Mouse (Mus musculus) left cerebral cortex, postnatal 36 days (tissue): ENCODE measurements around the gene Asb3. TPM values are rescaled to one million over a fixed set of nuclear protein-coding genes. Genes with fewer than 3 reads are reported as not detected.

Experiments used
- DNase-seq, 2 experiments: peaks; one replicate each; pipeline ENCODE4 v3.0.0; 2021 to 2022; ENCODE audit warnings: low spot score in 2 of 2, mixed read lengths in 1 of 2
- intact Hi-C: fragments of 180-260 bp; cut with DNase I; formaldehyde crosslinking; loops from one replicate; pipeline ENCODE4 v1.15.1; 2025
- total RNA-seq, 2 experiments: library from RNA; stranded (reverse); gene quantifications; 2 replicates each; pipeline ENCODE4 v1.2.3; 2021

Gene Asb3
- total RNA-seq, result 10 to 100 TPM; 16.6 to 18.1 TPM

- intact Hi-C loops, result loop anchor here (5.0 kb wide), 1 partner anchor 208 kb away; no protein-coding TSS in a partner anchor
These were observed at the start of gene Asb3, which contains the start of gene Gpr75 for GRCm38 (mm10) chr11:30885171-30885871. Gene Asb3, plus strand, starts transcription at chr11:30885416. Gene Gpr75, plus strand, starts transcription at chr11:30885358.

GRCm38 (mm10) chr11:30838793-30839192 lies 46.4 kb upstream of the Asb3 start:
- DNase-seq, result no peak
- intact Hi-C loops, result no loop called here

More at GRCm38 (mm10) chr11:30885171-30885871, at the start of gene Asb3, which contains the start of gene Gpr75:
- DNase-seq, result peak; percentile 77 to 80

DNA sequence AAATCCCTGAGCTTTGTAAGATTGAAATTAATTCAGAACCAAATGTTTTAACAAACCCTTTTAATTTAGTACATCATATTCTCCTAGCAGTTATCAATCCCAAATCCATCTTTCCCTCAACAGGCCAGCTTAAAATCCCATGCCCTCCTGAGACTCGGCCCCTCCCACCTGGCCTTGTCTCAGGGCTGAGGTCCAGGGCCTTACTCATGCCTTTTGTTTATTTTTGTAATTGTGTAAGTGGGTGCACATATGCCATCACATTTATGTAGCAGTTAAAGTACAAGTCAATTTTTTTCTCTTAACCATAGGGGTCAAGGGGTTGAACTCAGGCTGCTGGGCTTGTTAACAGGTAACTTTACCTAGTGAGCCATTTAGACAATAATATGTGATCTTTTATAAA lies 40.9 kb upstream of the Asb3 start:
- intact Hi-C loops, result no loop called here
- DNase-seq, result no peak

- intact Hi-C loops, result no loop called here
These were observed 12.8 kb upstream of the Asb3 start for GRCm38 (mm10) chr11:30872425-30872824.

GRCm38 (mm10) chr11:30888153-30888552 lies 2.9 kb downstream of the Asb3 start:
- intact Hi-C loops, result loop anchor here (5.0 kb wide), 1 partner anchor 211 kb away; no protein-coding TSS in a partner anchor
- DNase-seq, result no peak

More at GRCm38 (mm10) chr11:30872425-30872824, 12.8 kb upstream of the Asb3 start:
- DNase-seq, result no peak

DNA sequence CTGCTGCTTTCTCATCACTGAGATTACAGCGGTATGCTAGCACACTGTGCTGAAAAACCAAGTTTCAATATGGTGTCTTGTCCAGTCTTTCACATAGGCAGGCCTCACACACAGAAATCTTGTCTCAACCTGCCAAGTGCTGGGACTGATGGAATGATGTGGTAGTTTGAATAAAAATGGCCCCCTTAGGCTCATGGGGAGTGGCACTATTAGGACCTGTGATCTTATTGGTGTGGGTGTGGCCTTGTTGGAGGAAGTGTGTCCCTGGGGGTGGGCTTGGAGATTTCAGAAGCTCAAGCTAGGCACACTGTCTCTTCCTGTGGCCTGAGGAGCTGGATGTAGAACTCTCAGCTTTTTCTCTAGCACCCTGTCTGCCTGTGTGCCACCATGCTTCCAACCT lies 11.0 kb downstream of the Asb3 start:
- no peak for DNase-seq
- intact Hi-C loops, result no loop called here

- DNase-seq, result no peak
- intact Hi-C loops, result no loop called here
These were observed 14.1 kb downstream of the Asb3 start for GRCm38 (mm10) chr11:30899312-30899711.

DNA sequence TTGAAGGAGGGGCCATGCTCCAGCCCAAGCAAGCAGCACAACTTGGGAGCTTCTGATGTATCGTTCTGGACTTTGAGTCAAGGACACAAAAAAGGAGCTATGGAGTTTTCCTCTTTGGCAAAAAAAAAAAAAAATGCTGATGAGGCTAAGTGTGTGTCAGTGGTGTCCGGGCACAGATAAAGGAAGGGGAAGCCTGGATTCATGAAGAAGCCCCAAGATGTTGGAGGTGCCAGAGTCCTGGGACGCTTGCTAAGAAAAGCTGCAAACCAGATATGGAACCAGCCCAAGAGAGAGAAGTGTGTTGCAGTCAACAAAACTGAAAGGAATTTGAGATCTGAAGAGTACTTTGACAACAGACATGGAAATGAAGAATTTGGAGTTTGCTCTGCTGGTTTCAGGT lies 27.1 kb downstream of the Asb3 start:
- no peak for DNase-seq
- intact Hi-C loops, result no loop called here

DNA sequence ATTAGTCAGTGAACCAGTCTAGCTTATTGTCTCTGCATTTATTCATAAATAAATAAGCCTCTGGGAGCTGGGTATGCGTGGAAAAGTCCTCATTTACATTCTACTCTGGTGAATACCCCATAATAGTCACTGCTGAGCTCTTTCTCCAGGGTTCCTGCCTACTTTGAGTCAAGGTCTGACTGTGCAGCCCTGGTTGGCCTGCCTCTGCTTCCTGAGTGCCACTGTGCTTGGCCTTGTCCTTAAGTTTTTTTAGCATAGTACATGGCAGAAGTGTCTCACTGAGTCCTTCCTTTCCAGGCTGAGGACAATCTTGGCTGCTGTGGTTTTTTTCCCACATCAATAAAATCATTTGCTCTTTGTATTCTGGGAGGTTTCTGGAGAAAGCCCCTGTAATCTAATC lies 35.4 kb downstream of the Asb3 start:
- intact Hi-C loops, result no loop called here
- no peak for DNase-seq

DNA sequence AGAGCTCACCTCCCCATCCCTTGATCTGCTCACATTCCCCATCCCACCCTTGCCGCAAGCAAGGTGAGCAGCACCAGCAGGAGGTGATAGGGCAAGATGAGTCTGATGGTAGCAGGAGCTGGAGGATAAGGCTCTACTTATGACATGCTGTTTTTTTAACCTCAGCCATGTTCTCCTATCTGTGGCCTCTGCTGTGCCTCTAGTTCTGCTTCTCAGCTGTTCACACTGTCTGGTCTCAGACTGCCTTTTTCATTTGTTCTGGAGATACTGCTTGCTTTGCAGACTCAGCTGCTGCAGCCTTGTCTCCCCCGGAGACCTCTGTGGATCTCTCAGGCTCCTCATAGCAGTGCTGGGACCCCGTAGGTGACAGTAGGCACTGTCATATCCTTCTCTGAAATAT lies 38.1 kb downstream of the Asb3 start:
- intact Hi-C loops, result no loop called here
- DNase-seq, result no peak

GRCm38 (mm10) chr11:30928079-30928478 lies 42.9 kb downstream of the Asb3 start:
- DNase-seq, result no peak
- intact Hi-C loops, result no loop called here

- intact Hi-C loops, result no loop called here
- DNase-seq, result no peak
These were observed 43.3 kb downstream of the Asb3 start for GRCm38 (mm10) chr11:30928498-30928897.

DNA sequence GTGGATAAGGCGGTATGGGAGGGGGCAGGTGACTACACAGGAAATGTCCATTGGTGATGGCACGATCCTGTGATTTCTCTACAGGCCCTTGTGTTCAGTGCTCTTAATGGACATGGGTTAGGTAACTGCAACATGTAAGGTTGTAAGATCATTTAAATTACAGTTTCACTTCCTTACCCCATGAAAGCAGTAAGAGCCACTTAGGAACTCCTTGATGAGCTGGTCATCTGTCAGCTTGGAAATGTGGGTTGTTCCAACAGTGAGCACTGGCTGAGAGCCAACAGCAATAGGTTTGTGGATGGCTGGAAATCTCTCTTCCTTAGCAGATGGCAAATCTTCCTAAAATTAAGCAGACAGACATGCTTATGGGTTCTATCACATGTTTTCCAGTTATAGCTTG lies 58.3 kb downstream of the Asb3 start:
- intact Hi-C loops, result no loop called here
- no peak for DNase-seq

DNA sequence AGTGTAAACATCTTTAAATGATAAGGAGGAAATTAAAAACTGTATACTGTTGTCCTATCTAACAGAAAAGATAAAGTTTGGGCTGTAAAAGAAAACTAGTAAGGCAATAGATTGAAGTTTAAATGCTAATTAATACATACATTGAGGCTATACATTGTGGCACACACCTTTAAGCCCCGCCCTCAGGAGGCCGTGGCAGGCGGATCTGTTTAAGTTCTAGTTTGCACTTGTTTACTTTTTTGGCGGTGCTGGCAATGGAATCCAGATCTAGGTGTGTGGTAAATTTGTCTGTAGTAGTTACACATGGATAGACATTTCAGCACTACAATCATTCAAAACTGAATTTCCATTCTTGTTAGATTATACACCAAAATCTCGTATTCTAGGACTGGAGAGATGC lies 67.6 kb downstream of the Asb3 start:
- DNase-seq, result no peak
- intact Hi-C loops, result no loop called here

GRCm38 (mm10) chr11:30953469-30954154 lies 68.4 kb downstream of the Asb3 start:
- intact Hi-C loops, result loop anchor here (2.0 kb wide), 1 partner anchor 33 kb away; the partner anchor contains the start of gene Chac2

GRCm38 (mm10) chr11:30954279-30954725 lies 69.1 kb downstream of the Asb3 start, which contains the start of gene Erlec1:
Gene Erlec1, minus strand, starts transcription at chr11:30954335.
- DNase-seq, result peak; percentile 90 to 92
- intact Hi-C loops, result loop anchor here (2.0 kb wide), 1 partner anchor 32 kb away; the partner anchor contains the start of gene Chac2

More at GRCm38 (mm10) chr11:30953469-30954154, 68.4 kb downstream of the Asb3 start:
- DNase-seq, result peak; percentile 30

DNA sequence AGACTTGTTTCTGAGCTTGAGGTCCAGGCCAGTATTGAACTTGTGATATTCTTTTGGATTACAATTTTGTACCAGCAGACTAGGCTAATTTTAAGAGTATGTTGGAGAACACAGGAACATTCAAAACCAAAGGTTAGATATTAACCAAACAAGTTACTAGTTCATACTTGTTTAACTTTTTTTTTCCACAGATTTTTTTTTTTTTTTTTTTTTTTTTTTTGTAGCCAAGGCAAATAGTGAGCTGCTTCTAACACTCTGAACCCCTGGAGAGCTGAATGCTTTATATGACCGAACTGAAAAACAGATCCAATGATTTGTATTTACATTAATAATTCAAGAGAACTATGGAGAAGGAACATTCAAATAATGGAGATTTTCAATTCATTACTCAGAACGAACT lies 100.0 kb downstream of the Asb3 start:
- DNase-seq, result no peak
- intact Hi-C loops, result no loop called here

GRCm38 (mm10) chr11:30985877-30986624 lies 100.8 kb downstream of the Asb3 start, which contains the start of gene Chac2:
Gene Chac2, minus strand, starts transcription at chr11:30986350.
- intact Hi-C loops, result loop anchor here (2.0 kb wide), 1 partner anchor 31 kb away; the partner anchor contains the start of gene Erlec1
- DNase-seq, result peak; percentile 86

GRCm38 (mm10) chr11:30986625-30987017 lies 101.4 kb downstream of the Asb3 start:
- DNase-seq, result no peak
- intact Hi-C loops, result loop anchor here (2.0 kb wide), 1 partner anchor 32 kb away; the partner anchor contains the start of gene Erlec1

DNA sequence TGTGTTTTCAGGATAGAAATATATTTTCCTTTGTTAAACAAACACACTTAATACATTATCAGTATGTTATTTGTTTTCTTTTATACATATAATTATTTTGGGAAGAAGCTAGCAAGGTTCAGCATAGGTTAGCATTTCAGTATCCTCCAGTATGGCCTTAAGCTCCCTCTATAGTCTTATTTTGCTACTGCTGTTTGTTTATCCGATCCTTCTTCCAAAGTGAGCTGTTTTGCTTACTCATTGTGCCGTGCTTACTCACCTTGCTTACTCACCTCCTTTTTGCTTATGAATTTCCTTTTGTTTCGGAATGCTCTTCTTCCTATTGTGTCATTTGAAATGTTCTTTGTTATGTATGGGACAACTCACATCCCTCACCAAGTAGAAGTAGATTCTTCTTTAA lies 111.5 kb downstream of the Asb3 start:
- intact Hi-C loops, result no loop called here
- no peak for DNase-seq
